Mouse (Mus musculus) forelimb bud, embryonic 11.5 days (tissue): ENCODE data around the gene Gm8165.
"Not testable (repeated sequence)": the region's sequence is repeated elsewhere in the genome, so short reads cannot be mapped to it uniquely, and the experiment has no call there.

ENCODE experiments used
- DNase-seq: peaks from one replicate; pipeline ENCODE4 v3.0.0-alpha.2; 2012; ENCODE audit warnings: low read depth, low spot score

The Gm8165 gene

GRCm38 (mm10) chr14:43677099-43677498 is at the start of gene Gm8165:
Gene Gm8165, minus strand, starts transcription at chr14:43677199.
- DNase-seq, result not testable (repeated sequence)

DNA sequence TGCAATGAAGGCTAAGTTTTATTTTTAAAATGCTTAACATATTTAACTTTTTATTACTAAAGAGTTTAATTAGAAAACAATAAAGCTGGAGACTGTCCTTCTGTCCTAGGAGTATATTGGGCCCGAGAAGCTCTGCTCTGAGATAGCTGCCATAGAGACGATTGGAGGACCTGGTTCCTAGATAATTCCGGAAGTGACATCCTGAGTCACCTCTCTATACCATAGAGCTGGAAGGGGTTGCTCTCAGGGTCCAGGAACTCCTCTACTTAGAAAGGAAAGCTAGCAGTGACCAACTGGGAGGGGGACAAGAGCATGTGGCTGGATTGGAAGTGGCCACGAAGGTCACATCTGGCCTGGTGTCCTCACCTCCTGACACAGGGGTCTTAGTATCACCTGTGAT is 20.6 kb upstream of the Gm8165 start, which contains the start of gene Gm7324:
Gene Gm7324 (plus strand): TSS at position 208 of the 400 bp plus-strand sequence.
- DNase-seq, result not testable (repeated sequence)
